Mouse (Mus musculus) layer of hippocampus, adult 9-10 months (tissue): ENCODE results near the gene Kdm6b.

Experiments used
- DNase-seq: peaks from one replicate; pipeline ENCODE4 v3.0.0; 2022; ENCODE audit warnings: low spot score

Gene Kdm6b

DNA sequence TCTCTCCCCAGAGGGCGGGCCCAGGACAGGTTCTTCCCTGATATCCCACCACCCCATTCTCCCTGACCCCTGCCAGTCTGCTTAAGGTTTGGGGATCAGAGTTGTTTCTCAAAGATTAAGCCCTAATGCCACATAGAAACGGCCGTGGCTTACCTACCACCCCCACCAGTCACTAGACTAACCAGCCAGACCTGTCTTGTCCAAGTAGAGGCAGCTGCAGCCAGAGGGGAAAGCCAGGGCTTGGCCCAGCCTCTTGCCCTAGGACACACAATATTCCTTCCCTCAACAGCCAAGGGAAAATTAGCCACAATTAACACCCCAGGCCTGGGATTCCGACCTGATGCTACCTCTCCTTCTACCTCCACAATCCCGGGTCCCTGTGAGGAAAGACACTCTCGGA lies 47.8 kb downstream of the Kdm6b start:
- DNase-seq, result no peak

DNA sequence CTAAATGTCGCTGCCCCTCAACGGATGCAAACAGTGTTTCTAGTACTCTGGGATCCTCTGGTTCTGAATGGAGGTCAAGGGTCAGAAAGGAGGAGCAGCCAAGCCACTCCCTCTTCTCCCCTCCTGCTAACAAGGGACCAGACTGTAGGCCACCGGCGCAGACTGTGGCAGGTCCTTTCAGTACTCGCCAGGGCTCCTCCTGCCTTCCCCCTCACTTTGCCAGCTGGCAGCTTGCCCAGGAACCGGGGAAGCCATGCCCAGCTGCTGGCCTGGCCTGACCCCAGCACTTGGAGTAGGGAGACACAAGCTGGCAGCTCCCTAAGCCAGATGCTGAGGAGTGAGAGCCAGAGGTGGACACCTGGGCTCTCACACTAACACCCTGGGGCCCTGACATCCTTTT lies 48.6 kb downstream of the Kdm6b start:
- peak; percentile 75 for DNase-seq

DNA sequence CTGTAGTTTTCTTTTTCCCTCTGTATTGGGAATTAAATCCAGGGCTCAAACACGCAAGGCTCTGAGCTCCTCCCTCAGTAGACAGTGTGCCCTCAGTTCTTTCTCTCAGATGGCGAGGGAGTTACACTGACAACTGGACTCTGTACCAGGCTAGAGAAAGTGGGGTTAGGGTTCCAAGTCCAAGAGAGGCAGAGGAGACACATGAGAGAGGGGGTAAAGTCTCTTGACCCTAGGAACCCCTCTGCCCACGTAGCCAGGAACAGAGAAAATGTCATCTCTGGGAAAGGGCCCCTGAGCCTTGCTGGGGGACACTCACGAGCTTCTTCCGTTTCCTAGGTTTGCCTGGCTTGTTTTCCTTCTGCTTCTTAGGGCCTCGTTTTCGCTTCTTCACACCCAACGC lies 49.1 kb downstream of the Kdm6b start:
- no peak for DNase-seq

DNA sequence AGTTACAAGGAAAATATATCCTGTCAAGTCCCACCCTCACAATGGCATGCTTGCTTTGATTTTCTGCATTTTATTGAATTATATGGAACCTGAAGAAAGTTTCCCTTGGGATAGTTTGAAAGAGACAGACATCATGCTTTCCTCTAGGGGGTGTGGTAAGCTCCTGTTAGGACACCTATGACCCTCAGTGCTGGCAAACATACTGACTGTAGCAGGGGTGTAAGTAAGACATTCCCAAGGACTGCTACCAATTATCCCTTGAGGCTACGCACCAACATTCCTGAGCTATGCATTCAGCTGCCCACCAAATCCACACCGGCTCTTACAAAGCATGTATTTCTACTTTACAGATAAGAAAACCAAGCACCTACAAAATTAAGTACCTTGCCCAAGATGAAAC lies 51.0 kb downstream of the Kdm6b start:
- DNase-seq, result no peak

DNA sequence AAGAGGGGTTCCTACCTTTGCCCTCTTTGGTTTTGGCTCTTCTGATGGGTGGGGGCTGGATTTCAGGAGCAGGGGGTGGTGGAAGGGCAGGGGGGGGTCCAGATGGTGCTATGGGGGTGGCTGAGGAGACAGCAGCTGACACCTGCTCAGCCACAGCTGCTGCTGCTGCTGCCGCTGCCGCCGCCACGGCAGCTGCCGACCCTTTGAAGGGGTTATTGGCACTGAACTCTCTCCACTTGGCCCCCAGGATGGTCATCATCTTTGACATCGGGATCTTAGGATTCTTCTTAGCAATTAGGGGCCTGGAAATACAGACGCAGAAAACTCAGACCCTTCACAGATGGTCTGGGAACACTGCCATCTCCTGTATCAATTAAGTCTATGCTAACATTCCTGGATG lies 51.5 kb downstream of the Kdm6b start:
- DNase-seq, result no peak

DNA sequence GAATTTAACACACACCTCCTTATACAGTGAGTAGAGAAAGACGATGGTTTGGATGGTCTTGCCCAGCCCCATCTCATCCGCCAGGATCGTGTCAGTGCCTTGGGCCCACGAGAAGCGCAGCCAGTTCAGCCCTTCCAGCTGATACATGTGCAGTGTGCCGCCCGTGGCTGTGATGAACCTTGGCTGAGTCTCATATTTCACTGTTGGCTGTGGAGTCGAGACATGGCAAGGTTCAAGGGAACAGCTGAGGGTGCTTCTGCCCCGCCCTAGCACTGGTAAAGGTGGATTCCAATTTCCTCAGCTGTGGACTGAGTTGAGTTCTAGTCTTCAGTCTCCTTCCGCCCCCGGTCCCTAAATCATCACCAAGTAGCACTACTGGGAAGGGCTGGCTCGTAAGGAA lies 55.8 kb downstream of the Kdm6b start:
- no peak for DNase-seq

DNA sequence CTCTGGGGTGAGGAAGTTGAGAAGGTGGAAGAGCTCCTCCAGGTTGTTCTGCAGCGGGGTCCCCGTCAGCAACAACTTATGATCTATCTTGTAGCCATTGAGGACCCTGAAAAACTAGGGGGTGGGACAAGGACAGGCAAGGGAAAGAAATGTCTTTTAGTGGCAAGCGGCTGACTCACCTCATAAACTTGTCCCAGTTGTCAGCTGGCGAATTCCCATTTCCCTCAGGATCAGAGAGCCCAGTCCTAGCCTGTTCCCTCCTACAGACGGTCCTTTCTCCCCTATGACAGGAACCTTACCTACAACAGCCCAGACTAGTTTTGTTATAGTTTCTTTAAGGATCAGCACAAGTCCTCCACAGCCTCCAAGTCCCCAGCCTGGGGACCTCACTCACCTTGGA lies 56.9 kb downstream of the Kdm6b start:
- no peak for DNase-seq
